Mouse (Mus musculus) kidney, adult 9 months (tissue): ENCODE results near the gene B4galnt3.
A peak's percentile ranks its signal among the peaks of the same experiment; 100 is the strongest.

Source experiments
- DNase-seq: peaks from one replicate; pipeline ENCODE4 v3.0.0; 2022

Gene B4galnt3

GRCm38 (mm10) chr6:120274181-120274580 lies 20.2 kb downstream of the B4galnt3 start:
- DNase-seq, result no peak

GRCm38 (mm10) chr6:120264151-120264550 lies 30.2 kb downstream of the B4galnt3 start:
- no peak for DNase-seq

GRCm38 (mm10) chr6:120263608-120264007 lies 30.8 kb downstream of the B4galnt3 start:
- peak; percentile 79 for DNase-seq

- DNase-seq, result peak; percentile 67
Measured at GRCm38 (mm10) chr6:120262886-120263531, 31.4 kb downstream of the B4galnt3 start.

- DNase-seq, result no peak
Measured at GRCm38 (mm10) chr6:120259481-120259880, 34.9 kb downstream of the B4galnt3 start.

- DNase-seq, result no peak
Measured at GRCm38 (mm10) chr6:120256431-120256935, 37.9 kb downstream of the B4galnt3 start.

GRCm38 (mm10) chr6:120255701-120256100 lies 38.7 kb downstream of the B4galnt3 start:
- DNase-seq, result no peak

GRCm38 (mm10) chr6:120255144-120255543 lies 39.2 kb downstream of the B4galnt3 start:
- DNase-seq, result peak; percentile 45

GRCm38 (mm10) chr6:120254640-120255039 lies 39.7 kb downstream of the B4galnt3 start:
- DNase-seq, result peak; percentile 87

GRCm38 (mm10) chr6:120252741-120253140 lies 41.6 kb downstream of the B4galnt3 start:
- DNase-seq, result peak; percentile 53

- DNase-seq, result peak; percentile 81
Measured at GRCm38 (mm10) chr6:120251010-120251409, 43.3 kb downstream of the B4galnt3 start.

- peak; percentile 66 for DNase-seq
Measured at GRCm38 (mm10) chr6:120249831-120250230, 44.5 kb downstream of the B4galnt3 start.

- DNase-seq, result no peak
Measured at GRCm38 (mm10) chr6:120246676-120247075, 47.7 kb downstream of the B4galnt3 start.

- DNase-seq, result peak; percentile 32
Measured at GRCm38 (mm10) chr6:120243250-120243649, 51.1 kb downstream of the B4galnt3 start.

- DNase-seq, result peak; percentile 66
Measured at GRCm38 (mm10) chr6:120242530-120242929, 51.8 kb downstream of the B4galnt3 start.

GRCm38 (mm10) chr6:120241453-120241852 lies 52.9 kb downstream of the B4galnt3 start:
- DNase-seq, result no peak

GRCm38 (mm10) chr6:120240461-120240860 lies 53.9 kb downstream of the B4galnt3 start:
- DNase-seq, result peak; percentile 42

GRCm38 (mm10) chr6:120235874-120236273 lies 58.5 kb downstream of the B4galnt3 start:
- no peak for DNase-seq

GRCm38 (mm10) chr6:120232885-120233284 lies 61.5 kb downstream of the B4galnt3 start:
- DNase-seq, result no peak

- no peak for DNase-seq
Measured at GRCm38 (mm10) chr6:120230441-120230840, 63.9 kb downstream of the B4galnt3 start.

- no peak for DNase-seq
Measured at GRCm38 (mm10) chr6:120229806-120230205, 64.6 kb downstream of the B4galnt3 start.

GRCm38 (mm10) chr6:120227068-120227467 lies 67.3 kb downstream of the B4galnt3 start:
- DNase-seq, result no peak

- DNase-seq, result no peak
Measured at GRCm38 (mm10) chr6:120225355-120225754, 69.0 kb downstream of the B4galnt3 start.

GRCm38 (mm10) chr6:120222669-120223068 lies 71.7 kb downstream of the B4galnt3 start:
- DNase-seq, result peak; percentile 82

GRCm38 (mm10) chr6:120219281-120219680 lies 75.1 kb downstream of the B4galnt3 start:
- DNase-seq, result peak; percentile 17
